Mouse (Mus musculus): ENCODE data around the gene D17Wsu92e.
A peak's percentile ranks its signal among the peaks of the same experiment; 100 is the strongest.

D17Wsu92e gene

GRCm38 (mm10) chr17:27746446-27746845 lies 74.0 kb downstream of the D17Wsu92e start:
- no peak for DNase-seq (ENCODE audit: low read depth)

GRCm38 (mm10) chr17:27740961-27741360 lies 79.5 kb downstream of the D17Wsu92e start:
- DNase-seq (ENCODE audit: low read depth): no peak

GRCm38 (mm10) chr17:27734344-27735073 lies 85.9 kb downstream of the D17Wsu92e start:
- DNase-seq (ENCODE audit: low read depth): no peak

DNA sequence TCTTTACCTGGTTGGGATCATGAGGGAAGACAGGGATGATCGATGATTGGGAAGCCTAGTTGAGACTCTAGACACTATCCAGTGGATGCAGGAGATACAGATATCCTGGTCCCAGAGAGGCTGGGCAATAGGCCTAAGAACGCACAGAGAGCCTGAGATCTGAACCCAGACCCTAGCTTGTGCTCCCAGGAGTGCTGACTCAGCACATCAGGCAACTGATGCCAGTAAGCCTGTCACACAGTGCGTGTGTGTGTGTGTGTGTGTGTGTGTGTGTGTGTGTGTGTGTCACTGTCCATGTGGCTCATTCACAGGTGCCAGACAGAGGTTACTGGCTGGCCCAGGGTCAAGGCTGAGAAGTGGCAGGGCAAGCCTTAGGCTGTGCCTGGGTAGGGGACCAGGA lies 87.8 kb downstream of the D17Wsu92e start:
- no peak for DNase-seq (ENCODE audit: low read depth)

GRCm38 (mm10) chr17:27732152-27732551 lies 88.3 kb downstream of the D17Wsu92e start:
- DNase-seq (ENCODE audit: low read depth): no peak

DNA sequence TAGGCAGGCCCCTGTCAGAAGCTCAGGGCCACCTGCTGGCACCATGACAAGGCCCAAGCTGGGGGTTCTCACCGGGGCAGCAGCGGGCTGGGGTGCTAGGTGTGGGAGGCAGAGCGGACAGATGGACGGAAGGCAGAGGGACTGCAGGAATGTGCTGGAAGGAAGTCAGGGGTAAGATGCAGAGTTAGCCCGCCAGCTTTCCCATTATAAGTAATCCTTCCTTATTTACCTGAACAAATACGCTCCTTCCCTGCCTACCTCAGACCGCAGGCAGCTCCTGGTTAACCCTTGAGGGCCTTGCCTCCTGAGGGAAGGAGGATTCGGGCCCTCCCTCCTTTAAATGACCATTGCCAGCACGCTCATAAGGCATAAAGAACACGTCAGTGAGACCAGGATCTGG lies 91.7 kb downstream of the D17Wsu92e start, which contains the start of gene Spdef:
TSS of gene Spdef (minus strand) at position 186 of the 400 bp plus-strand sequence.
- DNase-seq (ENCODE audit: low read depth): no peak

DNA sequence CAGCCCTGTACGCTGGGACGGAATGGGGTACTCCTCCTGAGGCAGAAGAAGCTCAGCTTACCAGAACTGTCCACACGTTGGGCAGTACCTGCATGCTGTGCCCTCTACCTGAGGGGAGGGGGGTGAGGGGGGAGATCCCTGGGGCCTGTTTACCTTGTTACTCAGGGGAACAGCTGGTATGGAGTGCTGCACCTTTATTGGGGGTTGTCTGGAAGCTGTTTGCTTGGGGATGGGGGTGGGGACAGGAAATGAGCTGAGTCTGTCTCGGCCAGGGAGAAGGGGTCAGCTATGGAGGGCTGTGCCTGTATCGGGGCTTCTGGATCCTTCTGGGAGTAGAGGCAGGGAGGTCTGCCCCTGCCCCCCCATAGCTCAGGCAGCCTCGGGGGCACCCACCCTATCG lies 93.9 kb downstream of the D17Wsu92e start:
- DNase-seq (ENCODE audit: low read depth): no peak

DNA sequence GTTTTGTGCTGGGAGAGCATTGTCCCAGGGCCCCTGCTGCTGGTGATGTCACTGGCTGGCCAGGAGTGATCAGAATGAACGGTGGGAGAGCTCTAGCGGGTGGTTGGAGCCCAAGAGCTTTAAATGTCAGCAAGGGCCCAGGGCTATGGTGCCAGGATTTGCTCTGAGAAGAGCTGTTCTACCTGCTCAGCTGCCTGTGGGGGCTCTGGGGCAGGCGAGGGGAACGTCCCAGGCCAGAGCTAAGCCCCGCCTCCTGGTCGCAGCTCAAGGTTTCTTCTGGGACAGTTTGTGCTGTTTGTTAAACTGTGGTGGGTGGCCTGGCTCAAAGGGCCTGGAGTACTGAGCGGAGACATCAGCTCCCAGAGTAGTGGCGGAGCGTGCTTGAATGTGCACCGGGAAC lies 95.0 kb downstream of the D17Wsu92e start:
- no peak for DNase-seq (ENCODE audit: low read depth)

DNA sequence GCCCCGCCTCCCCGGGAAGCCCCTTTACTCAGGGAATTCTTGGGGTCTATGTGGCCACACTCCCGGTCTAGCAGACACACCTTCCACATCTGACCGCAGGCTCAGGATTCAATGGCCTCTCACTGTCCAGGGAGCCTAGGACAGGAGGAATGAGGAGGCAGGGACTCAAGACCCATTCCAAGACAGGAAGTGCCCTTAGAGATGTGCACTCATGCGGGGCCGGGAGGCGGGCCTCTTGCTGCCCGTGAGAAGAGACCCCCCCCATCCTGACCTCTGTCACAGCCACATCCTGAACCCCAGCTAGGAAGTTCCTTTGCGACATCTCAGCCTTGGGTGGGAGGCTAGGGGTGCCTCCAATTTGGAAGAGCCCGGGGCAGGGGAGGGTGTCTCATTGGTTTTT lies 95.4 kb downstream of the D17Wsu92e start:
- no peak for DNase-seq (ENCODE audit: low read depth)

GRCm38 (mm10) chr17:27724327-27724726 lies 96.1 kb downstream of the D17Wsu92e start:
- no peak for DNase-seq (ENCODE audit: low read depth)

GRCm38 (mm10) chr17:27721125-27721664 lies 99.3 kb downstream of the D17Wsu92e start:
- DNase-seq (ENCODE audit: low read depth): no peak

- no peak for DNase-seq (ENCODE audit: low read depth)
Measured at GRCm38 (mm10) chr17:27720326-27720725, 100.1 kb downstream of the D17Wsu92e start.

- no peak for DNase-seq (ENCODE audit: low read depth)
Measured at GRCm38 (mm10) chr17:27719663-27720062, 100.8 kb downstream of the D17Wsu92e start.

GRCm38 (mm10) chr17:27718250-27718649 lies 102.2 kb downstream of the D17Wsu92e start:
- DNase-seq (ENCODE audit: low read depth): no peak

GRCm38 (mm10) chr17:27716804-27717203 lies 103.6 kb downstream of the D17Wsu92e start:
- no peak for DNase-seq (ENCODE audit: low read depth)

DNA sequence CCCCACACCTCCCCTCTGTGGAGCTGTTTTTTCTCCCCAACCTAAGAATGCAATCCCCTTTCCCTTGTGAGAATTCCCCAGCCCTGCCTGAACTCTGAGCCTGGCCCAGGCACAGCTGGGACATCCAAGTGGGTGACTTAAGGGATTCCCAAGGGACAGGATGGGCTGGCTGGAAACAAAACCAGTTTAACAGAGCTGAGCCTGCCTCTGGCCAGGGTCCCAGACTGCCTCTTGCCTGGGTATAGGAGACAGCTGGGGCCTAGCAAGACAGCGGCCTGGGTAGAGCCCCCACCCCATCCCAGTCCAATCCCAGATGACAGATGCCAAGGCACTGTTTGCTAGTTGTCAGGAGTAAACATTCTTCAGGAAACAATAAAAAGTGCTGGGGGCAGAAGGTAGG lies 107.6 kb downstream of the D17Wsu92e start:
- DNase-seq (ENCODE audit: low read depth): no peak

- no peak for DNase-seq (ENCODE audit: low read depth)
Measured at GRCm38 (mm10) chr17:27709650-27710049, 110.8 kb downstream of the D17Wsu92e start.

DNA sequence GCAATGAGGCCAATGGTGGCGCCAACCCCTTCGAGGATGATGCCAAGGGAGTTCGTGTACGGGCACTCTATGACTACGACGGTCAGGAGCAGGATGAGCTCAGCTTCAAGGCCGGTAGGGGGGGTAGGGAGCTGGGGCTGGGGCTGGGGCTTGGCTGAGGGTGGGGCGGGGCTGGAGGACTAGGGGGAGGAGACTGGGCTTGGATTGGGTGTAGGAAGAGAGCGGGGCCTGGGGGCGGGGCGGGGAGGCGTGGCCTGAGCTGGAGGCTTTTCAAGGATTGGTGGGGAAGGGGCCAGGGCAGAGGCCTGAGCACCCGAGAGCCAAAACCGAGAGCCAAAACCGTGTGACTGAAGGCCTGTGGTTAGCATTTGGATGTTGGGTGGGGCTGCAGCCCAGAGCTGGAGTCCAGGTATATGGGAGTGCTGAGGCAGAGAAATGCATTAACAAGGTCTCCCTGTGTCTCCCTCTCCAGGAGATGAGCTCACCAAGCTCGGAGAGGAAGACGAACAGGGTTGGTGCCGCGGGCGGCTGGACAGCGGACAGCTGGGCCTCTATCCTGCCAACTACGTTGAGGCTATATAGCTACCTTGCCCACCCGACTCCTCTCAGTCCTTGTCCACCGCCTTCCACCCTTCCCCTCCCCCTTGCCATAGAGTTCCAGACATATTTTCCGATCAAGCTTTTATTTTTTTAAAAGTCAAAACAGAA lies 112.3 kb downstream of the D17Wsu92e start:
- peak; percentile 64 for DNase-seq (ENCODE audit: low read depth)

DNA sequence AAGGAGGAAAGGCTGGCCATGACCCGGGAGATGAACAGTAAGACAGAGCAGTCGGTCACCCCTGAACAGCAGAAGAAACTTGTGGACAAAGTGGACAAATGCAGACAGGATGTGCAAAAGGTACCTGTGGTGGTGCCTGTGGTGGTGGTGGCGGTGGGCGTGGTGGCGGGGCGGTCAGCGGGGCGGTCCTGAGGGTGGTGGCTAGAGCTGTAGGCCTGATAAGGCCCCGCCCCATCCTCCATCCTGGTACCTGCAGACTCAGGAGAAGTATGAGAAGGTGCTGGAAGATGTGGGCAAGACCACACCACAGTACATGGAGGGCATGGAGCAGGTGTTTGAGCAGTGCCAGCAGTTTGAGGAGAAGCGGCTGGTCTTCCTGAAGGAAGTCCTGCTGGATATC lies 114.8 kb downstream of the D17Wsu92e start:
- no peak for DNase-seq (ENCODE audit: low read depth)

DNA sequence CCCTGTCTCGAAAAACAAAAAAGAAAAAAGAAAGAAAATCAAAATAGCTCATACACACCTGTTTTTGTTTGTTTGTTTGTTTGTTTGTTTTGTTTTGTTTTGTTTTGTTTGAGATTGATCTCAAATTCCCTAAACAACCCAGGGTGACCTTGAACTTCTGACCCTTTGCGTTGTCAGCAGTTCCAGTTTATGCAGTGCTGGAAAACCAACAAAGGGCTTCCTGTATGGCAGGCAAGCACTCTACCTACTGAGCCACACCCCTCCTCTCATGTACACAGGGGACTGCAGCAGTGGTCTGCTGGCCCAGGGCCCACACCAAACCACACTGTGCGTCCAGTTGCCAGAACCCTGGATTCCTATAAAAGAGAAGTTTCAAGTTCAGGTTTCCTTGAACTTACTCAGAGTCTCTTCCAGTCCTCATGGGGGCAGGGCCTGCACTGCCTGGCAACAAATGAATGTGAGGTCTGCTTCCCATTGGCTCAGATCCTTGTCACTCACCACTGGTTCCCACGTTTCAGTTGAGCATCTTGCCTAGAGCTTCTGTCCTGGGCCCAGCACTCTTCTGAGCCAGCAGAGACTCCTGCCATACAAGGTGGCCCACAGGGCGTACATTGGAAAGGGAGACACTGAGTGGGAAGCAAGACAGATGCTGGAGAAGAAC lies 116.4 kb downstream of the D17Wsu92e start:
- no peak for DNase-seq (ENCODE audit: low read depth)

DNA sequence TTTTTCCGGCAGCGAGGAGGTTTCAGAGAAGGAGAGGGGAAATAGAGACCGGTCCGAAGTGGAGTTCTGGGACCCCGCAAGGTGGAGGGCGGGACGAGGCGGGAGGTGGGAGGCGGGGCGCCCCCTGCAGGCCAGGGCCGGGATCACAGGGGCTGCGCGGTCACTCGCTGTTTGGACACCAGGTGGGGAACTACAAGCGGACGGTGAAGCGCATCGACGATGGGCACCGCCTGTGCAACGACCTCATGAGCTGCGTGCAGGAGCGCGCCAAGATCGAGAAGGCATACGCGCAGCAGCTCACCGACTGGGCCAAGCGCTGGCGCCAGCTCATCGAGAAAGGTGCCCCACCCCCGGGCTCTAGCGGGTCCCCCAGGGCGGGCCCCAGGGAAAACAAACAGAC lies 117.9 kb downstream of the D17Wsu92e start:
- peak; percentile 49 for DNase-seq (ENCODE audit: low read depth)

DNA sequence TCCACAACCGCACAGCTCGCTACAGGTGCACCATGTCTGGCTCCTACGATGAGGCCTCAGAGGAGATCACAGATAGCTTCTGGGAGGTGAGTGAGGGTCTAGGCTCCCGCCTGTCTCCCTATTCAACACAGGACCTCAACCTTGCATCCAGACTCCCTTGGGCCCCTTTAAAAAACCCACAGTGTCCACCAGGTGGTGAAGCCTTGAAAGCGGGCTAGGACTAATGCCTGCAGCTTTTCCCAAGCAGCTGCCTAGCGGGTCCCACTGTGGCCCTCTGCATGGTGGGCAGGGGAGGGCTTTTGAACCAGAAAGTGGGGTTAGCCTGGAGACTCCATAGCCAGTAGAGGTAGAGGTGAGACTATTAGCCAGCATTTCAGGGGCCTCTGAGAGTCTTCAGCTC lies 118.6 kb downstream of the D17Wsu92e start:
- DNase-seq (ENCODE audit: low read depth): no peak
